In the genomic region with DNA sequence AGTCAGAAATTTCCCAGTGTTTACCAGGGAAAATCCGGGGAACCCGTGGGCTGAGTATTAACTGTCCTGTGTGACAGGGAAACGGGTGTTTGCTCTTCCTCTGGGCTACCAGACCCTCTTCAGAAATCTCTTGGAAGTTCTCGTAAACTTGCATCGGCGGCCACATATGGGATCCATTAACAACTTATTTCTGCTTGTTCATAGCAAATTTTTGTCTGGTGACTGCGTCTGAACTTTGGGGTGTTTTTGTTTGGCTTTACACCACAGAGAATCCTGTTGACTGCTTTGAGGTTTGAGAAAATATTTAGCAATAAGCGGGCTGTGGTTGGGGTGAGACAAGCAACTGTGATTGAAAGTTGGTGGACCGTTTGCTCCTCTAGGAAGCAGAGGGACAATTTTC, we compare ENCODE assay signal across 10 mouse cellular contexts.
DNase-seq lines count a peak whose midpoint lies in the region; ATAC-seq and TF ChIP-seq lines count a peak whose summit lies in the region.
"Had no signal": no experiment of that assay in that cellular context is flagged by ENCODE, and none has a peak within 500 bp of the region (broad histone marks: within the 10 kb centered on the region; RNA-seq: fewer than 3 reads in every experiment).

No protein-coding gene starts in this region.

- no peak overlapping the region for H3K4me3 ChIP-seq in kidney, adult 2 months (ENCODE audit: insufficient read depth, low read depth, low read length)
- H3K4me3 ChIP-seq in embryonic facial prominence, embryonic 14.5 days (ENCODE audit: low read depth, low read length): no peak overlapping the region
- H3K4me3 ChIP-seq: heart, embryonic 13.5 days had no signal

- WGBS in kidney, adult 2 months: 63% methylated on average over 9 of the region's 9 CpGs
- WGBS in embryonic facial prominence, embryonic 14.5 days: 14% methylated on average over 9 of the region's 9 CpGs

- H3K9ac ChIP-seq in embryonic facial prominence, embryonic 14.5 days (ENCODE audit: low read depth, low read length): no peak overlapping the region
- H3K9ac ChIP-seq: heart, embryonic 13.5 days had no signal

- H3K27ac ChIP-seq in kidney, adult 2 months (ENCODE audit: insufficient read depth, low read depth, low read length): peak overlapping the region; percentile 29; the same call in 1 of the 2 replicates
- H3K27ac ChIP-seq in embryonic facial prominence, embryonic 14.5 days (replicated peaks; ENCODE audit: low read depth, low read length): peak overlapping the region; percentile 67
- H3K27ac ChIP-seq: heart, embryonic 13.5 days had no signal

- ATAC-seq in embryonic facial prominence, embryonic 14.5 days (ENCODE audit: low read depth): no peak

- H3K36me3 ChIP-seq in kidney, adult 2 months (ENCODE audit: control insufficient read depth, insufficient read depth, low read length): no peaks in the 10 kb centered on the region
- H3K36me3 ChIP-seq in embryonic facial prominence, embryonic 14.5 days (ENCODE audit: control insufficient read depth, insufficient read depth, low read length): no peaks in the 10 kb centered on the region
- H3K36me3 ChIP-seq: G1E; heart, embryonic 13.5 days had no signal

- peak overlapping the region; percentile 32 for H3K4me2 ChIP-seq in embryonic facial prominence, embryonic 14.5 days (ENCODE audit: low read depth, low read length)
- H3K4me2 ChIP-seq: heart, embryonic 13.5 days had no signal

- TF ChIP-seq CTCF in kidney, adult 2 months (conservative IDR thresholded peaks at IDR 0.05; ENCODE audit: insufficient read depth, insufficient read length, low read depth, low read length): no peak

- no peaks in the 10 kb centered on the region for H3K4me1 ChIP-seq in kidney, adult 2 months (ENCODE audit: control insufficient read depth, insufficient read depth, low read length)
- H3K4me1 ChIP-seq in embryonic facial prominence, embryonic 14.5 days (ENCODE audit: control insufficient read depth, insufficient read depth, low read length): peaks cover 45% of the 10 kb centered on the region

- H3K27me3 ChIP-seq in kidney, adult 2 months (replicated peaks; ENCODE audit: control insufficient read depth, insufficient read depth, low read length): no peaks in the 10 kb centered on the region
- H3K27me3 ChIP-seq in embryonic facial prominence, embryonic 14.5 days (replicated peaks; ENCODE audit: control insufficient read depth, insufficient read depth, low read length): no peaks in the 10 kb centered on the region; the same call in 1 of the 2 replicates
- H3K27me3 ChIP-seq: heart, embryonic 13.5 days had no signal

- TF ChIP-seq POLR2A in kidney, adult 2 months (IDR thresholded peaks at IDR 0.05; ENCODE audit: low read depth, low read length): no peak

- H3K9me3 ChIP-seq in embryonic facial prominence, embryonic 14.5 days (ENCODE audit: control insufficient read depth, low read length): no peaks in the 10 kb centered on the region
- H3K9me3 ChIP-seq: G1E; heart, embryonic 13.5 days had no signal

- DNase-seq in kidney, adult 2 months: peak; percentile 17
- DNase-seq in kidney, adult 8-10 months: no peak
- peak; percentile 50 for DNase-seq in adipocyte (ENCODE audit: low spot score)
- peak; percentile 91 for DNase-seq in embryonic facial prominence, embryonic 14.5 days (ENCODE audit: low spot score)
- DNase-seq in lung, postnatal 10 days: peak; percentile 25
- no peak for DNase-seq in c-Kit-positive CD71-positive TER-119-positive erythroid progenitor cells, embryonic 14.5 days (ENCODE audit: low spot score)
- no peak for DNase-seq in left cerebral cortex, adult 8-10 months (ENCODE audit: low spot score in 2 of 2)
- DNase-seq: thymus, adult 18-20 months had no signal

Comparison
In these comparisons a context has a peak if more than half of its experiments do, and no peak if none do; other contexts are left out.
1. DNase-seq: peak in kidney, adult 2 months (single experiment), adipocyte (single experiment), embryonic facial prominence, embryonic 14.5 days (single experiment) and lung, postnatal 10 days (single experiment); none in kidney, adult 8-10 months (0 of 2), c-Kit-positive CD71-positive TER-119-positive erythroid progenitor cells, embryonic 14.5 days (single experiment) and left cerebral cortex, adult 8-10 months (0 of 2).